Mouse (Mus musculus) forebrain, embryonic 15.5 days (tissue): ENCODE data around the gene Perm1. TPM values are rescaled to one million over a fixed set of nuclear protein-coding genes. Genes with fewer than 3 reads are reported as not detected.

Source experiments
- ATAC-seq: fragments of 200-750 bp; cut with Nextera tagmentation; replicated peaks from 2 replicates; pipeline ENCODE4 v1.8.0; 2017; ENCODE audit warnings: mild to moderate bottlenecking, moderate TSS enrichment, moderate library complexity
- H3K27ac ChIP-seq: fragments of 300-500 bp; sonication (generic); replicated peaks from 2 replicates; pipeline ENCODE4 v1.5.1; 2015; ENCODE audit warnings: mild to moderate bottlenecking, inconsistent platforms
- H3K27me3 ChIP-seq: fragments of 300-500 bp; sonication (generic); 2 replicates; pipeline ENCODE4 v1.6.1; 2015; ENCODE audit warnings: inconsistent platforms
- H3K36me3 ChIP-seq: fragments of 300-500 bp; sonication (generic); 2 replicates; pipeline ENCODE4 v1.6.1; 2015; ENCODE audit warnings: mild to moderate bottlenecking, inconsistent platforms
- H3K4me1 ChIP-seq: fragments of 300-500 bp; sonication (generic); 2 replicates; pipeline ENCODE4 v1.6.1; 2015; ENCODE audit warnings: inconsistent platforms
- H3K4me2 ChIP-seq: fragments of 300-500 bp; sonication (generic); replicated peaks from 2 replicates; pipeline ENCODE4 v1.6.1; 2015; ENCODE audit warnings: mild to moderate bottlenecking, inconsistent platforms
- H3K4me3 ChIP-seq: fragments of 300-500 bp; sonication (generic); 2 replicates; pipeline ENCODE4 v1.5.1; 2015; ENCODE audit warnings: mild to moderate bottlenecking, inconsistent platforms
- H3K9ac ChIP-seq: fragments of 300-500 bp; sonication (generic); replicated peaks from 2 replicates; pipeline ENCODE4 v1.6.1; 2015; ENCODE audit warnings: mild to moderate bottlenecking, inconsistent platforms
- H3K9me3 ChIP-seq: fragments of 300-500 bp; sonication (generic); 2 replicates; pipeline ENCODE4 v1.6.1; 2016; ENCODE audit warnings: inconsistent platforms
- WGBS: fragments of 180-500 bp; shearing (Covaris S2); methylation state at CpG from one replicate; pipeline ENCODE4 v1.1.7; 2015; ENCODE audit warnings: mixed read lengths; 5-methylcytosine and 5-hydroxymethylcytosine counted together
- polyA plus RNA-seq: library from polyadenylated mRNA; unstranded; fragments of >200 nt; fragmentation: Nextera tagmentation; extraction: Ambion mirVana; gene quantifications from 2 replicates; pipeline ENCODE4 v1.2.1, GENCODE M21; 2015

Gene Perm1
- polyA plus RNA-seq, 1 experiment from 2014 or later, result 1.7 TPM

GRCm38 (mm10) chr4:156188811-156189323, 26.8 kb upstream of the Perm1 start:
- Histone ChIP-seq H3K27ac (peak overlapping the region; percentile 84), H3K9ac (peak overlapping the region; percentile 6; the same call in 1 of the 2 replicates), H3K4me3 (no peak overlapping the region), H3K9me3 (no peaks in the 10 kb centered on the region), H3K36me3 (peaks cover 9% of the 10 kb centered on the region), H3K27me3 (no peaks in the 10 kb centered on the region), H3K4me1 (peaks cover 87% of the 10 kb centered on the region), H3K4me2 (peak overlapping the region; percentile 14; the same call in 1 of the 2 replicates)
- ATAC-seq, result 0 out of 2 replicates have a peak, but pooled peaks have one; percentile 6
- WGBS, result 7% methylated on average over 6 of the region's 6 CpGs

GRCm38 (mm10) chr4:156192421-156193199, 23.1 kb upstream of the Perm1 start:
- Histone ChIP-seq H3K9ac (no peak overlapping the region), H3K4me2 (no peak overlapping the region), H3K36me3 (peaks cover 13% of the 10 kb centered on the region), H3K4me1 (peaks cover 77% of the 10 kb centered on the region), H3K27me3 (no peaks in the 10 kb centered on the region), H3K9me3 (no peaks in the 10 kb centered on the region), H3K4me3 (no peak overlapping the region), H3K27ac (peak overlapping the region; percentile 28; the same call in 1 of the 2 replicates)
- ATAC-seq, result no peak
- WGBS, result 54% methylated on average over 8 of the region's 8 CpGs

DNA sequence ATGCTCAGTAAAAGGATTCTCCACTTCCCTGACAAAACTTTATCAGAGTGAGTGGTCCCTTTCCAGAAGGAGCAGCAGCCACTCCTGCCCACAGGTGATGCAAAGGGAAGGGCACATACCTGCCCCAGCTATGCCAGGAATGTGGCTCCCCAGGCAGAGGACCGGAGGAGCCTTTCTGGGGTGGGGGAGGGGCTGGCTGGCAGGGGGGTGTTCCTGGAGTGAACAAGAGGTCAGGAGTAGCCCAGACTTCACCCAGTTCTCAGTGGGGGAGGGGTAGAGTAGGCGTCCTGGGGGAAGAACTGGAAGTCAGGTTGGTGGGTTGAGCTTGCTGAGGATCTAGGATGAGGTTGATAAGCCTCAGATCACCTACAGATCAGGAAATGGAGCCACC, 22.5 kb upstream of the Perm1 start:
- no peak overlapping the region for H3K4me2 ChIP-seq
- no peaks in the 10 kb centered on the region for H3K9me3 ChIP-seq
- H3K36me3 ChIP-seq, result peaks cover 13% of the 10 kb centered on the region
- H3K4me3 ChIP-seq, result no peak overlapping the region
- H3K27ac ChIP-seq, result no peak overlapping the region
- peaks cover 74% of the 10 kb centered on the region for H3K4me1 ChIP-seq
- H3K9ac ChIP-seq, result no peak overlapping the region
- no peak for ATAC-seq
- H3K27me3 ChIP-seq, result no peaks in the 10 kb centered on the region
- WGBS, result 29% methylated on average over 2 of the region's 2 CpGs

DNA sequence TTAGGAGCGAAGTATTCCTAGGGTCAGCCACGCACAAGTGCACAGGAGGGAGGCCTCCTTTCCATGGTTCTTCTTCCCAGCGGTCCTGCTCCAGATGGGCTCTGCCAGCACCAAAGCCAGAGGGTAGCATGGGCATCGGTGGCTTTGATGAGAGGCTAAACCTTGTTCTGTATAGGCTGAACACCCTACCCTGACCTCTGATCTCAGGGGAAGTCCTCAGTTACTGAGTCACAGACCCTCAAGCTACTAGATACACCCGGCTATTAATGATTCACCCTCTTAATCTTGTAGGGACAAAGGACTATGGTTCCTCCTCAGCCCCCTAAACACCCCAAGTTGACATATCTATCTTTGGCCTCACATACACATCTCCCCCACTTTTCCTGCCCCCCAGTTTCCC, 21.8 kb upstream of the Perm1 start:
- ATAC-seq, result no peak
- H3K27ac ChIP-seq, result no peak overlapping the region; the same call in 1 of the 2 replicates
- 74% methylated on average over 5 of the region's 5 CpGs for WGBS
- H3K27me3 ChIP-seq, result no peaks in the 10 kb centered on the region
- peaks cover 13% of the 10 kb centered on the region for H3K36me3 ChIP-seq
- no peak overlapping the region for H3K4me3 ChIP-seq
- H3K9ac ChIP-seq, result no peak overlapping the region
- H3K4me2 ChIP-seq, result no peak overlapping the region
- peaks cover 67% of the 10 kb centered on the region for H3K4me1 ChIP-seq
- H3K9me3 ChIP-seq, result no peaks in the 10 kb centered on the region

- Histone ChIP-seq H3K4me3 (no peak overlapping the region), H3K4me1 (peaks cover 63% of the 10 kb centered on the region), H3K4me2 (no peak overlapping the region), H3K27me3 (no peaks in the 10 kb centered on the region), H3K9me3 (no peaks in the 10 kb centered on the region), H3K9ac (no peak overlapping the region), H3K36me3 (peaks cover 13% of the 10 kb centered on the region), H3K27ac (no peak overlapping the region)
- WGBS, result 44% methylated on average over 6 of the region's 6 CpGs
- ATAC-seq, result no peak
These were observed 21.3 kb upstream of the Perm1 start for GRCm38 (mm10) chr4:156194346-156194745.

DNA sequence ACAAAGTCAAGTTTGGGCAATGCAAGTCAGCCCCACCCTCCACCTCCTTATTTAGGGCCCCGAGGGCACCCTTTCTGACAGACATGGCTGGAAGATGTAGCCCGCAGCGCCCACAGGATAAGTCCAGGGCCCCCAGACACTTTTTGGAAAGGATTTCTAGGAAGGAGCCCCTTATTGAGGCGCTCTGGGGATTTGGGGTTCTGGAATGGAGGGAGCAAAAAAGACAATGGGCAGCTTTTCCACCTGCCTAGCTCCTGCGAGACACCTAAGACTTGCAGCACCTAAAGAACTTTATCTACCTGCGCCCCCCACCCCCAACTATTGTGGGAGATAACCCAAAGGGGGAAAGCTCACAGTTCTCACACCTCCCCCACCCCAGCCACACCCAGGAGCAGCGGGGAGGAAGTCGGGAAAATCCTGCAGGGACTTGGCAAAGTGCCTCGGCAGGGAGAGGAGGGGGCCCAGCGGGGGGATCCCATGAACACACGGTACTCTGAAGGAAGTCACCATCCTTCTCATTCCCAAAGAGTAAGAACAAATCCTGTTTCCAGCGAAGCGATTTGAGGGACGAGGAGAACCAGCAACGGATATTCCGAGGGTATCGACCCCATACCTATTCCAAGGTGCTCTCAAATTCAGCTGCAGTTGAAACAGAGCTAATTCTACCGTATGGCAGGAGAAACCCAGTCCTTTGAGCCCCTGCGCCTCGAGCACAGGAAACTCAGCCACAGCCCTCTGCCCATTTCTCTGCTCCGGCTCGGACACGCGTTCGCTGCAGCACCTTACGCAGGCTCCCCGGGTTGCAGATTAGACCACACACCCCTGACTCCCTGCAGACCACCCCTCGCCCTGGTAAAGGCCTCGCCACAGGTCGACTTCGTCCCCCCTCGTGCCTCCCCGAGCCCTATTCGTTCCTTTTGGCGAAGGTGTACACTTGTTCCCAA, 19.5 kb upstream of the Perm1 start:
- Histone ChIP-seq H3K4me3 (peak overlapping the region; percentile 77), H3K4me2 (peak overlapping the region; percentile 96), H3K9ac (peak overlapping the region; percentile 79), H3K9me3 (no peaks in the 10 kb centered on the region), H3K4me1 (peaks cover 47% of the 10 kb centered on the region), H3K36me3 (peaks cover 7% of the 10 kb centered on the region; the same call in 1 of the 2 replicates), H3K27me3 (no peaks in the 10 kb centered on the region), H3K27ac (peak overlapping the region; percentile 95)
- WGBS, result 2% methylated on average over 35 of the region's 35 CpGs
- ATAC-seq, result peak; percentile 4; the same call in 1 of the 2 replicates

DNA sequence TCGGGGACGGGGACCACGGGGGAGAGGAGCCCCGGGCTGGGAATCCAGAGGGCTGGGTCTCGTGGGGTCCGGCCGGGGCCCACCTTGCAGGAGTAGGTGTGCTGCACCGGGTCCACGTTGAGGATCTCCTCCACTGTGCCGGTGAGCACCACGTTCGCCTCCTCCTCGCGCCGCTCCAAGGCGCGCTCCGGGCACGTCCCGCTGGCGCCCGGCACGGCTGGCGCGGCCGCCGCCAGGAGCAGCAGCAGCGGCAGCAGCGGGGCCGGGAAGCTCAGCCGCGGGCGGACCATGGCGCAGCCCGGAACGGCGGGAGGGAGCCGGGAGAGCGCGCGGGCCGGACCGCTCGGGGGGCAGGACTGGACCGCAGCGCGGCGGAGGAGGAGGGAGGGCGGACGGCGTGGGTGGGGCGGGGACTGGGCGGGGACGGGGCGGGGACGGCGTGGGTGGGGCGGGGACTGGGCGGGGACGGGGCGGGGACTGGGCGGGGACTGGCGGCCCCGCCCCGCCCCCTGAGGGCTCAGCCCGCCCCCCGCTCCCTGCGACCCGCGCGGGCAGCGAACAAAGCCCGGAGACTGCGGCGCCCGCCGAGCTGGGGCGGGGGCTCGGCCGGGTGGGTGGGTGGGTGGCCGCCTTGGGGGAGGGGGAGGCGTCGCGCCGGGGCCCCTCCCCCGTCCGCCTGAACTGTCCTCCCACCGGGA, 18.4 kb upstream of the Perm1 start, which contains the start of gene Agrn:
Gene Agrn (minus strand): TSS at position 358 of the 698 bp plus-strand sequence.
- WGBS, result 0% methylated on average over 32 of the region's 88 CpGs
- H3K4me2 ChIP-seq, result peak within 1 kb of the TSS; percentile 96
- H3K9ac ChIP-seq, result peak within 1 kb of the TSS; percentile 79
- H3K36me3 ChIP-seq, result peaks cover 4% of the 10 kb centered on the region; the same call in 1 of the 2 replicates
- H3K4me3 ChIP-seq, result peak within 1 kb of the TSS; percentile 77
- H3K4me1 ChIP-seq, result peaks cover 45% of the 10 kb centered on the region
- no peaks in the 10 kb centered on the region for H3K9me3 ChIP-seq
- no peaks in the 10 kb centered on the region for H3K27me3 ChIP-seq
- peak; percentile 73 for ATAC-seq
- peak within 1 kb of the TSS; percentile 95 for H3K27ac ChIP-seq

GRCm38 (mm10) chr4:156197829-156198205, 17.9 kb upstream of the Perm1 start:
- under 1% methylated on average over 26 of the region's 26 CpGs for WGBS
- H3K27me3 ChIP-seq, result no peaks in the 10 kb centered on the region
- peak overlapping the region; percentile 69 for H3K9ac ChIP-seq
- peak overlapping the region; percentile 61 for H3K4me2 ChIP-seq
- no peaks in the 10 kb centered on the region for H3K9me3 ChIP-seq
- H3K4me1 ChIP-seq, result peaks cover 45% of the 10 kb centered on the region
- H3K36me3 ChIP-seq, result peaks cover 4% of the 10 kb centered on the region; the same call in 1 of the 2 replicates
- peak; percentile 92 for ATAC-seq
- peak overlapping the region; percentile 95 for H3K27ac ChIP-seq
- H3K4me3 ChIP-seq, result peak overlapping the region; percentile 77

DNA sequence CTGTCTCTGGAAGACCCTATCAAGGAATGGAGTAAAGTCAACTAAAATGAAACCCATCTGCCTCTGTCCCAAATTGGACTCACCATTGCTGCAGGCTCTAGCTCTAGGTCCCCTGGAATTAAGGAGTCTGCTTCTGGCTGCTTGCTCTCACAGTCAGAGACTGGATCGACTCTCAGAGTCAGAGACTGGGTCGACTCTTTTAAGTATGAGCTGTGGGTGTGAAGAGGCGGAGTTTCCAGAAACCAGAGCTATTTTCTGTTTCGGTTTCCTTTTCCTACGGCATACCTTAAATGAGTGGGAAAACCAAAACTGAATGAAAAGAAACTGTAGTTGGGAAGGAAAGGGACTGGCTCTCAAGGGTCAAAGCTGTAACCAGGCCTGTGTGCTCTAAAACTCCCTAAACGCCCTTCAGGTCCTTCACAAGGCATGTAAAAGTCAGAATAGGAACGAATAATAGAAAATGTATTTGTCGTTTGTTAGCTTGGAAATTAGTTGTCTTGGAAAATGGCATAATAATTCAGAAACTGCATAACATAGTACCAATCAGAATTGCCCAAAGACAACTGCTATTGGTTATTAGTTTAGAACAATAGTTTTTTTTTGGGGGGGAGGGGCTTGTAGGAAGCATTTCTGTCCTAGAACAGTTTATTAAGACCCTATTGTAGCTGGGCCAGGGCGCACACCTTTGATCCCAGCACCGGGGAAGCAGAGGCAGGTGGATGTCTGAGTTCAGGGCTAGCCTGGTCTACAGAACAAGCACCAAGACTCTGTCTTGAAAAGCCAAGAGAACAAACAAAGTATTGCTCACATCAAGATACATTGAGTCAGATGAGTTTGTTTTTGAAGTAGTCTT, 14.8 kb upstream of the Perm1 start, which contains the start of gene Isg15:
Gene Isg15 (minus strand): TSS at position 196 of the 853 bp plus-strand sequence.
- no peak within 1 kb of the TSS for H3K4me2 ChIP-seq
- WGBS, result 65% methylated on average over 10 of the region's 10 CpGs
- no peaks in the 10 kb centered on the region for H3K36me3 ChIP-seq
- H3K27me3 ChIP-seq, result no peaks in the 10 kb centered on the region; the same call in 1 of the 2 replicates
- no peak within 1 kb of the TSS for H3K4me3 ChIP-seq
- no peaks in the 10 kb centered on the region for H3K9me3 ChIP-seq
- H3K27ac ChIP-seq, result no peak within 1 kb of the TSS
- H3K9ac ChIP-seq, result no peak within 1 kb of the TSS
- ATAC-seq, result no peak
- H3K4me1 ChIP-seq, result peaks cover 38% of the 10 kb centered on the region

GRCm38 (mm10) chr4:156202462-156202893, 13.2 kb upstream of the Perm1 start:
- no peaks in the 10 kb centered on the region; the same call in 1 of the 2 replicates for H3K27me3 ChIP-seq
- H3K9me3 ChIP-seq, result no peaks in the 10 kb centered on the region
- peaks cover 30% of the 10 kb centered on the region for H3K4me1 ChIP-seq
- no peak for ATAC-seq
- 39% methylated on average over 12 of the region's 12 CpGs for WGBS
- peak overlapping the region; percentile 54 for H3K4me3 ChIP-seq
- peak overlapping the region; percentile 56; the same call in 1 of the 2 replicates for H3K9ac ChIP-seq
- H3K36me3 ChIP-seq, result no peaks in the 10 kb centered on the region
- H3K27ac ChIP-seq, result peak overlapping the region; percentile 33; the same call in 1 of the 2 replicates
- H3K4me2 ChIP-seq, result peak overlapping the region; percentile 93
